Mouse (Mus musculus) limb, embryonic 13.5 days (tissue): ENCODE results near the gene Pde4c. TPM values are rescaled to one million over a fixed set of nuclear protein-coding genes. Genes with fewer than 3 reads are reported as not detected.

ENCODE experiments used
- ATAC-seq: fragments of 200-750 bp; cut with Nextera tagmentation; 2 replicates; pipeline ENCODE4 v1.8.0; 2017; ENCODE audit warnings: low read depth, moderate number of reproducible peaks, moderate TSS enrichment; ENCODE audit not compliant: low FRiP score
- H3K27ac ChIP-seq: fragments of 300-500 bp; sonication (generic); 2 replicates; pipeline ENCODE4 v1.5.1; 2015; ENCODE audit warnings: inconsistent platforms, mild to moderate bottlenecking, moderate library complexity
- H3K27me3 ChIP-seq: fragments of 300-500 bp; sonication (generic); 2 replicates; pipeline ENCODE4 v1.6.1; 2015; ENCODE audit warnings: mild to moderate bottlenecking, inconsistent platforms
- H3K36me3 ChIP-seq: fragments of 300-500 bp; sonication (generic); 2 replicates; pipeline ENCODE4 v1.6.1; 2015; ENCODE audit warnings: inconsistent platforms, mild to moderate bottlenecking, moderate library complexity
- H3K4me1 ChIP-seq: fragments of 300-500 bp; sonication (generic); 2 replicates; pipeline ENCODE4 v1.6.1; 2015; ENCODE audit warnings: inconsistent platforms
- H3K4me2 ChIP-seq: fragments of 300-500 bp; sonication (generic); replicated peaks from 2 replicates; pipeline ENCODE4 v1.6.1; 2015; ENCODE audit warnings: inconsistent platforms, mild to moderate bottlenecking, moderate library complexity
- H3K4me3 ChIP-seq: fragments of 300-500 bp; sonication (generic); 2 replicates; pipeline ENCODE4 v1.5.1; 2015; ENCODE audit warnings: moderate library complexity, mild to moderate bottlenecking, inconsistent platforms
- H3K9ac ChIP-seq: fragments of 300-500 bp; sonication (generic); 2 replicates; pipeline ENCODE4 v1.6.1; 2015; ENCODE audit warnings: mild to moderate bottlenecking, inconsistent platforms
- H3K9me3 ChIP-seq: fragments of 300-500 bp; sonication (generic); 2 replicates; pipeline ENCODE4 v1.6.1; 2016; ENCODE audit warnings: inconsistent platforms
- WGBS: fragments of 180-500 bp; shearing (Covaris S2); methylation state at CpG from one replicate; pipeline ENCODE4 v1.1.7; 2015; 5-methylcytosine and 5-hydroxymethylcytosine counted together
- polyA plus RNA-seq: library from polyadenylated mRNA; unstranded; fragments of >200 nt; fragmentation: Nextera tagmentation; extraction: Ambion mirVana; gene quantifications from 2 replicates; pipeline ENCODE4 v1.2.1, GENCODE M21; 2015

The Pde4c gene
- polyA plus RNA-seq, 1 experiment from 2014 or later: 0.04 TPM

DNA sequence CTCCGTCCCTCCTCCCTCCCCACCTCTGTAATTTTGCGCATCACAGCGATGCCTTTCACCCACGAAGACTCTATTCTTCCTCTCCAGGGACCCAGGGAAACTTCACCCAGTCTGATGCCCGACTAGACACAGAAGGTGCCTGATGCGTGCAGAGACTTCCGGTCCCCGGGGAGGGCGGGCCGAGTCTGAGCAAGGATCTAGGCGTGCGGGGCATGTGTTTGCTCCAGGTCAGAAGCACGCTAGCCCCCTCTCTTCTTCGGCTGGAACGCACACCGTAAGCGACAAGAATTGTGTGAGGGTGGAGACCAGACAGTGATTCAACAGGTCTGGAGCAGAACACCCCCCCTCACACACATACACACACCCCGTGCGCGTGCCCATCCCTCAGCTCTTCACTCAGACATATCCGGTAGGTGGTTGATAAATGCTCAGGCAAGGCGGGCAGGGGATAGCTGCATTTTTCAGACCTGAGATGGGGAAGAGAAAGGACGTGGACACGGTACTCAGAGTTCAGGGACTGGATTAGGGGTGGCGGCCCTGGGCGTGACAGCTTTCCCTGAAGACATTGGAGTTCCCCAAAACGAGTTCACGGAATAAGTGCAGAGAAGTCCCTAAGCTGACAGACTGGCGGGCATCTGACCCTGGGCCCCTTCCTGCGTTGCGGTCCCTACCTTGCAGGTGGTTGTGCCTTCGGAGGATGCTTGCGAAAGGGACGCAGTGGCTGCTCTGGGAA is 42.5 kb downstream of the Pde4c start:
- peaks cover 22% of the 10 kb centered on the region for H3K4me1 ChIP-seq
- H3K36me3 ChIP-seq: peaks cover 40% of the 10 kb centered on the region
- H3K9me3 ChIP-seq: no peaks in the 10 kb centered on the region
- H3K27ac ChIP-seq: no peak overlapping the region
- H3K4me2 ChIP-seq: peak overlapping the region; percentile 91
- H3K9ac ChIP-seq: peak overlapping the region; percentile 73
- peak overlapping the region; percentile 50 for H3K4me3 ChIP-seq
- ATAC-seq: no peak
- 2% methylated on average over 34 of the region's 34 CpGs for WGBS
- H3K27me3 ChIP-seq: no peaks in the 10 kb centered on the region

DNA sequence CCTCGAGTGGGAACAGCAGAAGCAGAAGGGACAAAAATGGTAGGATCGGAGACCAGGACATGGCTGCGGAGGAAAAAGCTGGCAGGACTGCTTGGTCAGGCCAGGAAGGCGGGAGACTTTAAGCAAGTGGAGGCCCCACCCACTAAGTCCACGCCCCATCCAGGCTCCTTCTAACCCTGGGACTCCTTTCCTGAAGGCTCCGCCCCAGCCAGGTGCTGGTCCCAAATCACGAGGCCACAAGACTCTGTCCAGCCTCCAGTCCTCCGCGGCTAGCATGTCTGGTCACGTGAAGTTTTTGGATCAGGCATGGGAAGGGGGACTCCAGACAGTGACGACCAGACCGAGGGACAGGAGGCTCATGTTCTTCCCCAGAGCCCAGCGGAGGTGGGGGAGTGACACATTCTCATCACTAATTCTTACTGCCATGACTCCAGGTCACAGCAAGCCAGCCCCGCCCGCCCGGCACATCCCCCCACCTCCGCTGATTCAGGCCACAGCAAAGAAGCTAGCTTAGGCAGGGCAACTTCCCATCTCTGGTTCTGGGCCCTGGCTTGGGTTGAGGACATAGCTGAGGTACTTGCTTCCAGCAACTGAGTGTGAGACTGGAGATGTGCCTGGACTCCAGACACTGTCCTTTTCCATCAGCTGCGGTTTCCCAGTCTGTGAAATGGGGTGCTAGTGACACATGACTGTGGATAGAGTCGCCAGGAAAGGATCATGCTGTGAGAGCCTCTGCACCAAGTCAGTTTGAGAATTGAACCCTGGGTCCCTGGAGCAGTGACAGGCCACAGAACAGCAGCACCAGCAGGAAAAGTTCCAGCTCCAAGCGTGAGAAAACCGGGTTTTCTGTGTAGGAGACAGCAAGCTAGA is 43.3 kb downstream of the Pde4c start:
- peaks cover 48% of the 10 kb centered on the region for H3K36me3 ChIP-seq
- peak overlapping the region; percentile 17; the same call in 1 of the 2 replicates for H3K27ac ChIP-seq
- H3K4me3 ChIP-seq: peak overlapping the region; percentile 50
- ATAC-seq: peak; percentile 60
- H3K9ac ChIP-seq: peak overlapping the region; percentile 73
- H3K4me1 ChIP-seq: peaks cover 17% of the 10 kb centered on the region
- H3K4me2 ChIP-seq: peak overlapping the region; percentile 91
- 9% methylated on average over 21 of the region's 21 CpGs for WGBS
- H3K27me3 ChIP-seq: no peaks in the 10 kb centered on the region
- no peaks in the 10 kb centered on the region for H3K9me3 ChIP-seq

DNA sequence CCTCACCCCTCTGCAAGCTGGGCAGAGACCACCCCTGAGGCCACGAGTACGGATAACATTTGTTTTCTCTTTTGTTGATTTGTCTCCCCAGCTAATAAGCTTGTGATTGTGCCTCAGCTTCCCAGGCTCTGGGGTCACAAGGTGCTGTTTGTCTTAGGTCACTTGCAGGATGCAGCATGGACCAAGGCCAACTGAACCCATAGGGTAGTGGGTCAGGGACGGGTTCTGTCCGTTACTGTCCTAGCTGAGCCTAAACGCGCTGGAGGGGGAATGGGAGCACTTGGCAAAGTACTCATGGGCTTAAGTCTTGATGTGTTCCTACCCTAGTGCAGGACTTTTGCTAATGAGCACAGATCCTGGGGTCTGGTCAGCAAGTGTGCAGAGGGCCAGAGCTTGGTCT is 44.0 kb downstream of the Pde4c start:
- Histone ChIP-seq H3K36me3 (peaks cover 51% of the 10 kb centered on the region), H3K4me3 (no peak overlapping the region), H3K9ac (no peak overlapping the region), H3K9me3 (no peaks in the 10 kb centered on the region), H3K27ac (no peak overlapping the region), H3K4me2 (no peak overlapping the region), H3K27me3 (no peaks in the 10 kb centered on the region), H3K4me1 (peaks cover 18% of the 10 kb centered on the region)
- no peak for ATAC-seq
- WGBS: 85% methylated on average over 6 of the region's 6 CpGs

DNA sequence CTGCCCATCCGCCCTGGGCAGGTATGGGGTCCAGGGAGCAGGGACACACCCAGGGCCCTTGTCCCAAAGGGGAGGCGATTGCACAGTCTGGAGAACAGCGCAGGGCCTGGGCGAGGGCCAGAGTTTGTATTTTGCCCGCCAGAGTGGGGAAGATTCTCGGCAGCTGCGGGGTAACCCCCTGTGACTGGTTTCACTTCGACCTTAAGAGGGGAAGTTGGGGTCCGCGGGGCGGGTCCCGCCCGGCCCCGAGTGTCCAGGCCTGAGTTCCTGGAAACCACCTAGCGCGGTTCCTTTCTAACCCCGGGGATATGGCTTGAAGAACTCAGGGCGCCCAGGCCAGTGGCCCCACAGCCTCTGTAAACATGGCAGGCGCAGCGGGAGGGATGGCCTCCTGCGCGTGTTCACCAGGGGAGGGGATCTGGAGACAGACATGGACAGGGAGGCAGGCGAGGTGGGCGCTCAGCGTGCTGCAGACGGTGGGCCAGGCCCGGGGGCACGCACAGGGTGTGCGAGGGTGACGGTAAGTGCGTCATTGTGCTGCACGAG is 44.8 kb downstream of the Pde4c start:
- ATAC-seq: no peak
- WGBS: 94% methylated on average over 32 of the region's 32 CpGs
- H3K9ac ChIP-seq: no peak overlapping the region
- no peaks in the 10 kb centered on the region for H3K27me3 ChIP-seq
- peaks cover 59% of the 10 kb centered on the region for H3K36me3 ChIP-seq
- no peak overlapping the region for H3K4me2 ChIP-seq
- peaks cover 26% of the 10 kb centered on the region for H3K4me1 ChIP-seq
- H3K9me3 ChIP-seq: no peaks in the 10 kb centered on the region
- H3K4me3 ChIP-seq: no peak overlapping the region
- no peak overlapping the region for H3K27ac ChIP-seq

DNA sequence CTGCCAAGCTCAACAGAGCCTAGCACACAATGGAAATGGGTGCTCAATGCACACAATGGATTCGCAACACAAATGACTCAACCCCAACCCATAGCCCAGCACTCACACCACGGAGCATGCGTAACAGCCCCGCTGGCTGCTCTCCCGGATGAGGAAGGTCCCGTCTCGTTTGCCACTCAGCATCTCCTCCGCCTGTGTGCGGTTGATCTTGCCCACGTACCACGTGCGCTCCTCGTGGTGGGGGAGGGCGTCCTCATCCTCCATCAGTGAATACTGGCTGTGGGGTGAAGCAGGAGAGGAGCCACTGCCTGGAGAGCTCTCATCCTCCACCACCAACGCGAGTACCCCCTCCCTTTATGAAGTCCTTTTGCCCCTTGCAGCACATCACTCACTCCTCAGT is 45.4 kb downstream of the Pde4c start:
- Histone ChIP-seq H3K27me3 (no peaks in the 10 kb centered on the region), H3K4me2 (no peak overlapping the region), H3K9me3 (no peaks in the 10 kb centered on the region), H3K4me3 (no peak overlapping the region), H3K27ac (no peak overlapping the region), H3K9ac (no peak overlapping the region), H3K4me1 (peaks cover 32% of the 10 kb centered on the region), H3K36me3 (peaks cover 65% of the 10 kb centered on the region)
- ATAC-seq: no peak
- WGBS: 86% methylated on average over 16 of the region's 16 CpGs

DNA sequence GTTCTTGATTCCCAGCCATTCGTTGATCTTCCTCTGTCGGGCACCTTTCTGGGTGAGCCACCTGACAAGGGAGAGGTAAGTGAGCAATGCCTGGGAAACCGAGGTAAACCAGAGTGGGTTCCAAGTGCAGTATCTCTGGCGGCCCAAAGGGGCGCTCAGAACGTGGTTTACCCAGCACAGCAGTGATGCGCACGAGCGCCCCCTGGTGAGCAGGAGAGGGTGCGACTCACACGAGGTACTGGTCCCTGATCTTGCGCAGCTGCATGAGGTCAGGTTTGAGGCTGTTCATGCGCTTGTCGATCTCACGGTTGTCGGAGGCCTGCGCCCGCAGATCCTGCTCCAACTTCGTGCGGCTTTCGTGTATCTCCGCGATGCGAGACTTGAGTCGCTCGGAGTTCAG is 45.8 kb downstream of the Pde4c start:
- 7% methylated on average over 26 of the region's 26 CpGs for WGBS

DNA sequence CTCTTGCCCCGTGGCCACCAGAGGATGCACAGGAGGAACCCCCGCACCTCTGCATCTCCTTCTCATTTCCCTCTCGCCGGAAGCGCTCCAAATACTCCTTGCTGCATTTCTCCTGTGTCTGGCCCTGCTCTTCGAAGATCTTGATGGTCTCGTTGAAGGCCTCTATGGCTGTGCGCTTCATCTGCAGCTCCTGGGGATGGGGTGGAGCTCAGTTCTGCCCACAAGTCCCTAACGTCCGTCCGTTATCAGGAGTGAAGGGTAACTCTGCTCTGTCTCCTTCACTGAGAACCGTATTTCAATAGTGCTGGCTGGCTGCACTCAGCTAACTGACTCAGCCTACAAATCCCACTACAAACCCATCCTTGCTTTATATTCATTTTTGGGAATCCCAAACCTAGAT is 46.3 kb downstream of the Pde4c start:
- Histone ChIP-seq H3K9ac (no peak overlapping the region), H3K4me3 (no peak overlapping the region), H3K4me2 (no peak overlapping the region), H3K27ac (no peak overlapping the region), H3K9me3 (no peaks in the 10 kb centered on the region), H3K4me1 (peaks cover 41% of the 10 kb centered on the region), H3K27me3 (no peaks in the 10 kb centered on the region), H3K36me3 (peaks cover 71% of the 10 kb centered on the region)
- WGBS: 74% methylated on average over 12 of the region's 12 CpGs
- ATAC-seq: no peak

More for the DNA sequence above, 45.8 kb downstream of the Pde4c start:
- H3K4me1 ChIP-seq: peaks cover 36% of the 10 kb centered on the region
- peaks cover 66% of the 10 kb centered on the region for H3K36me3 ChIP-seq
- H3K4me2 ChIP-seq: no peak overlapping the region
- H3K9ac ChIP-seq: no peak overlapping the region
- H3K4me3 ChIP-seq: no peak overlapping the region
- no peaks in the 10 kb centered on the region for H3K27me3 ChIP-seq
- H3K9me3 ChIP-seq: no peaks in the 10 kb centered on the region
- ATAC-seq: peak; percentile 70
- no peak overlapping the region for H3K27ac ChIP-seq

DNA sequence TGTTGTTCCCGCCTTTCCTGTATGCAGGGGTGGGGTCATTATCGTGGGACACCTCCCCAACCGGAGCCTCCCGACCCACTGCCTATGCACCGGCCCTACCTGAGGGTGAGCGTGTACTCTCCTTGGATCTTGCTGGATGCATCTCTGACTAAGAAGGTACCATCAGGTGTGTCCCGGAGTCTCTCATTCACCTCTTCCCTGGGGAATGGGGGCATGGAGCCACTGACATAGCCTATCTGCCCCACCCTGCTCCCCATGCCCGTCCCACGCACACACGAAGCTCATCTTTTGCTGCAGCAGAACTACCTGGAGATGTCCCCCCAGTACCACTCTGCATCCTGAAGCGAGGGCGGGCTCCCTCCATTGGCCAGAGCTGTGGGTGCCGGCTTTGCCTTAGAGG is 47.2 kb downstream of the Pde4c start:
- H3K36me3 ChIP-seq: peaks cover 75% of the 10 kb centered on the region
- no peak overlapping the region for H3K4me3 ChIP-seq
- H3K9me3 ChIP-seq: no peaks in the 10 kb centered on the region
- no peak overlapping the region for H3K4me2 ChIP-seq
- H3K9ac ChIP-seq: no peak overlapping the region
- no peak overlapping the region for H3K27ac ChIP-seq
- ATAC-seq: no peak
- no peaks in the 10 kb centered on the region for H3K27me3 ChIP-seq
- peaks cover 46% of the 10 kb centered on the region for H3K4me1 ChIP-seq
- 92% methylated on average over 13 of the region's 13 CpGs for WGBS

DNA sequence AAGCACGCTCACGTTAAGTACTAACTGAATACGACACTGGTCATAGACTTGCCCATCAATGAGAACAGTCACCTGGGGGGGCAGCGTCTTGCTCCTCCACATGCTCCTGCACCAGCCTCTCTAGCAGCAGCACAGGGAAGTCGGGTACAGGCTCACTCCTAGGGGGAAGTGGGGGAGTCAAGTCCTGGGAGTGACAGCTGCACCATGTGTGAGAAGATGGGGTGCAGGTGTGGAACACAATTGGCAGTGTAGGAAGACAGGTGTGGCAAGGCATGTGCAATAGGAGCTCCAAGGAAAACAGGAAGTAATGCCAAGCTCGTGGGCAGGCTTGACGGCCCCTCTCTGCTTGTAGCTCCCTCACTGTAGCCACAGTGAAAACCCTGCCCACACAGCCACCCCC is 47.7 kb downstream of the Pde4c start:
- no peak overlapping the region for H3K4me3 ChIP-seq
- no peak overlapping the region for H3K4me2 ChIP-seq
- peaks cover 75% of the 10 kb centered on the region for H3K36me3 ChIP-seq
- no peak overlapping the region for H3K27ac ChIP-seq
- peaks cover 44% of the 10 kb centered on the region for H3K4me1 ChIP-seq
- WGBS: 86% methylated on average over 7 of the region's 7 CpGs
- no peak for ATAC-seq
- H3K27me3 ChIP-seq: no peaks in the 10 kb centered on the region
- no peaks in the 10 kb centered on the region for H3K9me3 ChIP-seq
- H3K9ac ChIP-seq: no peak overlapping the region

DNA sequence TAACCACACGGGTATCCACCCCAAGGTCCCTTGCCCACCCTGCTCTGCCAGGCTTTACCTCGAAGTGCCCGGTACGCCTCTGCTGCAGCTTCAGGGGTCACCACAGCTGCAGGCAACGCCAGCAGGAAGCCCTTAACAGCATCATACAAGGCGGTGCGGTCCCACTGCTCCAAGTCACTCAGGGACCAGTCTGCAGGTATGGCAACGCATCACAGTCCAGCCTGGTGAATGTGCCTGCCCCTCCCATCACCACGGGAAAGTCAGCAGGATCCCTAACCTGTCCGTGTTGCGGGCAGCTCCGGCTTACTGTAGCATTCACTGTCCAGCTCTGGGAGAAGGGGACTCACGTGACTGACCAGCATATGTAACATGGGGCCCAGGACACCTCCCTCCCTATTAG is 48.6 kb downstream of the Pde4c start:
- ATAC-seq: no peak
- Histone ChIP-seq H3K4me1 (peaks cover 37% of the 10 kb centered on the region), H3K9ac (no peak overlapping the region), H3K36me3 (peaks cover 75% of the 10 kb centered on the region), H3K27ac (no peak overlapping the region), H3K4me2 (no peak overlapping the region), H3K4me3 (no peak overlapping the region), H3K27me3 (no peaks in the 10 kb centered on the region), H3K9me3 (no peaks in the 10 kb centered on the region)
- WGBS: 92% methylated on average over 13 of the region's 13 CpGs

DNA sequence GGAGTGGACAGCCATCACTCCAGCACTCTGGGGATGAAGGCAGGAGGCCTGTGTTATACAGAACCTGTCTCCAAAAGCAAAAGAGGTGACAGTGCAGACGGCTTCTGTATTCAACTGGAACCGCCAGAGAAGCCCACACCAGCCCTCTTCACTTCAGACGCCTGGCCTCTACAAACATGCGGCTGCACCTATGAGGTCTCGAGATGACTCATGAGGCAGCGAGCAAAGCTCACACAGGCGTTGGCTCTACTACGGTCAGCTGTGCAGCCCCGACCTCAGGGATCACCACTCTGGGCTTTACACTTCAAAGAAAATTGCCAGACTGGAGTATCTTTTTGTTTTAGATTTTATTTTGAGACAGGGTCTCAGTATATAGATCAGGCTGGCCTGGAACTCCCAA is 49.4 kb downstream of the Pde4c start:
- Histone ChIP-seq H3K9me3 (no peaks in the 10 kb centered on the region), H3K9ac (no peak overlapping the region), H3K4me2 (peak overlapping the region; percentile 93; the same call in 1 of the 2 replicates), H3K4me1 (peaks cover 41% of the 10 kb centered on the region), H3K4me3 (no peak overlapping the region), H3K36me3 (peaks cover 70% of the 10 kb centered on the region), H3K27ac (peak overlapping the region; percentile 79; the same call in 1 of the 2 replicates), H3K27me3 (no peaks in the 10 kb centered on the region)
- ATAC-seq: no peak
- WGBS: 87% methylated on average over 9 of the region's 9 CpGs

DNA sequence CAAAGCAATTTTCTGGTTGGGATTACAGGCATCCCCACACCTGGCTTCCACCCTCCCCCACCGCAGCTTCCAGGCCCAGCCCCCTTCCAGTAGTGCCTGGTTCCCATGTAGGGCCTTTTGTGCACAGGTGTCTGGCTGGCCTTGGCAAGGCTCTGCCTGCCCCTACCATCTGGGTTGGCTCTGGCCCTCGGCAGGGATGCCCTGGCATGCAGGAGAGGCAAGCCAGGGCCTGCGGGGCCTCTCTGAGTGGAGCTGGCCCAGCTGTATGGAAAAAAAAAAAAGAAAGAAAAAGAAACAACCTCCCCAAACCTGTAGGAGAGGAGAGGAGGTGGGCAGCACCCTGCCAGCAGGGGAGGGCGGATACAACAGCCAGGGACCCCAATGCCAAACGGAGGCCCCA is 49.9 kb downstream of the Pde4c start:
- H3K4me3 ChIP-seq: peak overlapping the region; percentile 8; the same call in 1 of the 2 replicates
- H3K4me1 ChIP-seq: peaks cover 46% of the 10 kb centered on the region
- H3K9ac ChIP-seq: peak overlapping the region; percentile 98
- H3K4me2 ChIP-seq: peak overlapping the region; percentile 93
- no peak for ATAC-seq
- peak overlapping the region; percentile 79; the same call in 1 of the 2 replicates for H3K27ac ChIP-seq
- no peaks in the 10 kb centered on the region for H3K9me3 ChIP-seq
- WGBS: 69% methylated on average over 5 of the region's 5 CpGs
- H3K27me3 ChIP-seq: no peaks in the 10 kb centered on the region
- peaks cover 70% of the 10 kb centered on the region for H3K36me3 ChIP-seq
